Mouse (Mus musculus): ENCODE measurements at regions not wholly inside any gene's neighbourhood (a gene's known extent, or its start where the extent isn't known, plus 50 kb on each side); places are given as distances from the start of the nearest gene placed in this dataset.
A peak's percentile ranks its signal among the peaks of the same experiment; 100 is the strongest.

DNA sequence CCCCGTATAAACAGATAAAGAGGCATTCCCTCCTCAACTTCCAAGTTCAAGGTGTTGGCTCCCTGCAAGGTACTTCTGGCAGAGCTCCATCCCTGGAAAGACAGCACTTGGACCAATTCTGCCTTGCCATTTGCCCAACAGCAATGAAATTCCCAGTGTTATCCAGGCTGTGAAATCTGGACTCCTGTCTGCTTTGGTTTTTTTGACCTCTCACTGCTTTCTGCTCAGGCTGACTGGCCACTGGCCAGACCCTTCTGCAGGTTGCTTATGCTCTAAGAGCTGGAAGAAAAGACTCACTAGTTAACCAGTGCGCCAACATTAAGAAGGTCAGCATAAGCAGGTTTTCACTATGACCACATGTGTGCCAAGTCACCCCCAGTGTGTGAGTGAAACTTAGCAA is 448.4 kb downstream of the Sorl1 start:
- no peak for DNase-seq (ENCODE audit: low spot score)

DNA sequence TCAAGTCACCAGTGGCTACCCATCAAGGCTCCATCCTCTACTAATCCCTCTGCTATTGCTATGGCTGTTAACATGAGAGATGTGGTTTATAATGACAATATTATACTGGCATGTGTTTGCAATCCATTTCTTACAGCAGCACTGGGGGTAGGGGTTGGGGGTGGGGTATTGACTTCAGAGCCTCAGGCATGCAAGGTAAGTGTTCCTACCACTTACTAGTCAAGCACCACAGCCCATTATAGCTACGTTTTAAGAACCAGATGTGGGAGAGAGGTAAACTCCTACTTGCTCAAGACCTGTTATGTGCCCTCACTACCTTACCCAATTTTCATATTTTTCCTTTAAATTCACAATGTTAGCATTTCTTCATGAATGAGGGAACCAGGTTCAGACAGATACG is 451.1 kb downstream of the Sorl1 start:
- DNase-seq (ENCODE audit: low spot score) = no peak

DNA sequence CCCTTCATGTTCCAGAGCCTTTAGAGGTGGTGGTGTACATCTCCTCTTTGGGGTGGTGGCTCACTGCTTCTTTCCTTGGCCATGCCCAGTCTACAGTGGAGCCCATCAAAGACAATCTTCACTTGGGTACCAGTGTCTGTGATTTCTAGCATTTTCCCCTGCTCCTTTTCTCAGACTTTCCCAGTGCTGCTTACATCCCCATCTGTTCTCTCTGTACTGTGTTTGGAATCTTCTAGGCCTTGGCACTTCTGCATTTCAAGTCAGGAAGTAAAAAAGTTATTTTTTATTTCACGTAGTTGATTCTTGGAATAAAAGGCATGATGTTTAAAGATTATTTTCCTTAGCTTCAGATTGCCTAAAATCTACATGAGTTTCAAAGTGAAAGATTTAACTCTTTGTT is 455.4 kb downstream of the Sorl1 start:
- no peak for DNase-seq (ENCODE audit: low spot score)

GRCm38 (mm10) chr9:41665000-41665685 is 459.0 kb downstream of the Sorl1 start:
- no peak for DNase-seq (ENCODE audit: low spot score)

DNA sequence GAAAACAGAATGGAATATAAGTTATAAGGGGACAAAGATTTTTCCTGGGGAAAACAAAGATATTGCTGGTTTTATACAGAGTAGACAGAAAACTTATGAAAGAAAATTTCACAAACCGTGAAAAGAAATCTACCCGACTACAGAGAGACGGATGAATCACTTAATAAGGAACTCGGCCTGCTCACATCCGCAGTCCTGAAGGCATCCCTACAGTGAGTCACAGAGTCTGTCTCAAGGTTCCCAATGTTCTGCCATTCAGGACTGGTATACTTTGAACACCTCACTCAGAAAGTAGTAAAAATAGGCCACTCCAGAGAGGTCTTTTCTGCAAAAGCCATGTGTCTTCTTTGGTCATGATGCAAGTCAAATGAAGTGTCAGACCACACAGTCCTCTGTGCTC is 463.5 kb downstream of the Sorl1 start:
- no peak for DNase-seq (ENCODE audit: low spot score)

- no peak for DNase-seq (ENCODE audit: low spot score)
These were observed 464.1 kb downstream of the Sorl1 start for GRCm38 (mm10) chr9:41660011-41660410.

DNA sequence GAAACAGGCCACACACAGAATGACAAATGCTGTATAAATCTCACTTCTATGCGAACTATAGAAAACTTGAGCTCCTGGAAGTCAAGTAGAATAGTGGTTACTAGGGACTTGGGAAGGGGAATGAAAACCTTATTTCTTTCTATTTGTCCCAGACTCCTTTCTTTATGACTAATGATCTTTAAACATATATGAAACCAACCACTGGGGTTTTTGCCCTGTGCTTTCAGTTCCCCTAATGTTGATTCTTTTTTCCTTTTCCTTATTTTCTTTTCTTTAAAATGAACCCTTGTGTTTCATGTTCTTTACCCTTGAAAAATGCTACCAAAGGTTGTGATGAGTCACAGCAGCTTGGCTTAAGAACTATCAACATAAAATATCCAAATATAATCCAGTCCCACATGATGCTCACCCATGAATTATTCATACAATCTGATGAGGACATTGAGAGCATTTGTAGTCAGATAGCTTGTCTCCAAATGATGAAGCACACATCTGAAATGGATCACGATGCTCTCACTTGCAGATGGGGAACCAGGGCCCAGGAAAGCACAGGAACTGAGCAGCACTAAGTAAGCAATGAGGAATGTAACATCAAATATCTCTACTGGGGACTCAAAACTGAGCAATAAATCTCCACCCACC is 470.2 kb upstream of the Ubash3b start:
- no peak for DNase-seq (ENCODE audit: low spot score)

- no peak for DNase-seq (ENCODE audit: low spot score)
These were observed 459.8 kb upstream of the Ubash3b start for GRCm38 (mm10) chr9:41621341-41621740.

DNA sequence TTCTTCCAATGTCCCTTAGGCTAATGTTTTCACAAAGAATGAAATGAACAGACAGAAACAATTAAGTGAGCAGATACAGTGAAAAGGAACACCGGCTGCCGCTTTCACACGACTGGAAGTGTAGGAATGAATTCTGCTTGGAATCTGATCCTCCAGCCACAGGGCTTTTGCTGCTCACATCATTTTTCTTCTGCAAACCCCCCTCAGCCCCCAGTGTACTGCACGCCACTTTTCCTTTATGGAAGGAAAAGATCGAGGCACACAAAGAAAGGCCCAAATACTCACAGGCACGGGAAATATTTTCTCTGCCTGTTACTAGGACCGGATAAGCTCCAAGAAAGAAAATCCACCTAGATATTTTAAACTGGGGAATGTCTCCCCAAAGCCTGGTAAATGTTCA is 452.5 kb upstream of the Ubash3b start:
- no peak for DNase-seq (ENCODE audit: low spot score)

DNA sequence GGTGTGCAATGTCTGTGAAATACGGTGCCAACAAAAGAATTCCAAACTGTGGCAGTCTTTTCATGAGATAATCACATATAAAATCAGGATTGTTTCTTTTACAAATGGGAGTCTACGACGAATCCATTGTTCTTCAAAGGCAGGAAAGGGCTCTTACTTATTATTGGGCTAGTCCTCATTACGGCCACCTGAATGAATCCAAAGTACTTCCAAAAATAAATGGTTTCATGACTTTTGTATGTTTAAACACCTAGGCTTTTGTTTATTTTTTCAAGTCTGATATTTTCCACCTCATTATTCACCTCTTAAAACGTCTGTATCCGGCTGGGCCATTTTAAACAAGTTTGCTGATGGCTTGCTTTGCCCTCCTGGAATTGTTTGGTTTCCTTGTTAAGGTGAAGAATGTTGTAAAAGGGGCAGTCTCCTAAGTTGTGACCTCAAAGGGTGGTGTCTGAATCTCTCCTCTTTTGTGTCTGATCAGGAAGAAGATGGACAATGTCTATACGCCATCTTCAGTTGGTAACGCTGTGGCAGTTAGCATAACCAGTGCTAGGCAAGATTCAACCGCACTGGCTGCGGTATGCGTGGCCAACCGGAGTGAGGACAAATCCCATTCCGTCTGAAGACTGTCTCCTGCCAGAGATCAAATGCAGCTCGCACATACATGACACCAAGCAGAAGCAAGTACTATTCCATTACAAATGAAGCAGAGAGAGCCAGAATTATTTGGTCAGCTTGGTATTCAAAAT is 451.5 kb upstream of the Ubash3b start:
- peak; percentile 12 for DNase-seq (ENCODE audit: low spot score)

DNA sequence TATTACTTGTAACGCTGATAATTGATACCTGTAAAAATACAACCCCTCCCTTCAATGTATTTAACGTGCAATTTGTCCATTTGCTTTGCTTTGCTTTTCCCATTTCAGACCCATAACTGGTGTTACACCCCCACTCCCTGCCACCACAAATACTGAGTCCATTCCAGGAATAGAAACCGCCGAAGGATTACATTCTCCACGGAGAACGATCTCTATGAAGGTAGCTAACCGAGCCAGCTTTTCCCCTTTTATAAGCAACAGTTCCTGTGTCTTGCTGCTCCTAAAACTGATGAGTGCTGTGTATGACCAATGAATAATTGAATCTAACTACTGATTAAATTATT is 450.9 kb upstream of the Ubash3b start:
- DNase-seq (ENCODE audit: low spot score) = peak; percentile 32

GRCm38 (mm10) chr9:41611534-41612451 is 450.3 kb upstream of the Ubash3b start:
- DNase-seq (ENCODE audit: low spot score) = peak; percentile 86

- DNase-seq (ENCODE audit: low spot score) = no peak
These were observed 448.9 kb upstream of the Ubash3b start for GRCm38 (mm10) chr9:41610347-41610746.

- DNase-seq (ENCODE audit: low spot score) = no peak
These were observed 444.6 kb upstream of the Ubash3b start for GRCm38 (mm10) chr9:41606136-41606535.

GRCm38 (mm10) chr9:41604916-41605315 is 443.4 kb upstream of the Ubash3b start:
- no peak for DNase-seq (ENCODE audit: low spot score)

DNA sequence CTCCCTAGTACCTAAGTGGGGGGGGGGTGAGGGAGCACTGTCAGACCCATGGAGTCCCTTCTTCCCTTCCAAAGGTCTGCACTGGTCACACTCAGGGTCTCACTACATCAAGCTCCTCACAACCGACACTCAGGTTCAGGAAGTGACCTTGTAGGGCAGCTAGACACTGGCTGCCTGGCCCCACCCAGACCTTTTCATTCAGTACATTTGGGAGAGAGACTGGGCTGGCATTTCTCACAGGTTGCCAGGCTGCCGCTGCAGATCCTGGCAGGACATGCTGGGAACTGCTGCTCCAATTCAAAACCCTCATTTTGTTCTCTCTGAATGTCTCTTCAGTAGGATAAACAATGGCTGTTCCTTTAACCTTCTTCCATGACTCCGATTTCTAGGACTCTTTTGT is 439.3 kb upstream of the Ubash3b start:
- DNase-seq (ENCODE audit: low spot score) = no peak

DNA sequence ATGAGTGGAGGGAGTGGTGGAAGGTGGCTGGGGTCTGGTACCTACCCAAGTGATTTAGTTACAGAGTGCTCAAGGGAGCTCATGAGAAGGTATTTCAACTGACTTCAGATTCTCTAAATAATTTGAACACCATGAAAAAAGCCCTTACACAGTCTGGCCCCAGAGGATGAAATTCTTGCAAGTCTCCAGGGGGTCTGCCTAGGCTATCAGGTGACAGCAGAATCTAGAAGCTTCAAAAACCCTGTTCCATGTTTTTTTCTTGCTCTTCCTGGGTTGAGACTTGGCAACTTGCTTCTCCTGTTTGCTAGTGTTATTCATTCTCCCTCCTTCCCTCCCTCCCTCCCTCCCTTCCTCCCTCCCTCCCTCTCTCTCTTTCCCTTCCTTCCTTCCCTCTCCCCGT is 438.4 kb upstream of the Ubash3b start:
- DNase-seq (ENCODE audit: low spot score) = no peak

DNA sequence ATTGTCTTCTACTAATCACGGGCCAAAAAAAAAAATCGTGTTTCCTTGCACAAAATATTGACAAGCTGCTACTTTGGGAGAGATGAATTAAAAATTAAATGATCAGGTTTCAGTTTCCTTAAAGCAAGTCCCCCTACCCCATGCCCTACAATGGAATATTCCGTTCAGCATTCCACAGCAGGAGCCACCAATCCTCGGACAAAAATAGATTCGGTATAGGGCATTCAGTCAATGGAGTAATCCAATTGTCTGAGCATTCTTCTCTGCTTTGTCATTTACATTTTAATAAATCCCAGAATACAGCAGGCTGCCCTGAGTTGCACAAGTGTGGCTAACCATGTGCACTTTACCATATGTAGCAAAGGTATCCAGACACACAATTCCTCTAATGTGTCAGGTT is 434.3 kb upstream of the Ubash3b start:
- no peak for DNase-seq (ENCODE audit: low spot score)

DNA sequence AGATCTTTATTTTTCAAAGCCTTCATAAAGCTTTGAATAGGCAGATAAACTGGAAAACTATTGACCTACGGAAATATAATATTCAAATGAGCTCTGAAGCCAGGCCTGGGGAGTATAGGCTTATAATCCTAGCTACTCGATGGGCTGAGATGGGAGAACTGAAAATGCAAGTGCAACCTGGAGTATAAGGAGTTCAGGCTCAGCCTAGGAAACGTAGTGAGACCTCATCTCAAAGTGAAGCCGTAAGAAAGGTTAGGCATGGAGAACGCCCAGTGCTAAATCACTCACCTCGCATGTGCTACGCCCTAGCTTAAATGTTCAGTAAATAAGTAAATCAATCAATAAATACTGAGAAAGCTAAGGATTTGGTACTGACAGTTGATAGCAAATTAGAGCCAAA is 432.5 kb upstream of the Ubash3b start:
- DNase-seq (ENCODE audit: low spot score) = no peak

- no peak for DNase-seq (ENCODE audit: low spot score)
These were observed 431.6 kb upstream of the Ubash3b start for GRCm38 (mm10) chr9:41592900-41593690.

- DNase-seq (ENCODE audit: low spot score) = no peak
These were observed 430.6 kb upstream of the Ubash3b start for GRCm38 (mm10) chr9:41592101-41592500.

- no peak for DNase-seq (ENCODE audit: low spot score)
These were observed 428.7 kb upstream of the Ubash3b start for GRCm38 (mm10) chr9:41590164-41590563.

All from MN1 (cell line).